Mouse (Mus musculus): ENCODE data around the gene Rspo3.
A peak's percentile ranks its signal among the peaks of the same experiment; 100 is the strongest.

The Rspo3 gene

DNA sequence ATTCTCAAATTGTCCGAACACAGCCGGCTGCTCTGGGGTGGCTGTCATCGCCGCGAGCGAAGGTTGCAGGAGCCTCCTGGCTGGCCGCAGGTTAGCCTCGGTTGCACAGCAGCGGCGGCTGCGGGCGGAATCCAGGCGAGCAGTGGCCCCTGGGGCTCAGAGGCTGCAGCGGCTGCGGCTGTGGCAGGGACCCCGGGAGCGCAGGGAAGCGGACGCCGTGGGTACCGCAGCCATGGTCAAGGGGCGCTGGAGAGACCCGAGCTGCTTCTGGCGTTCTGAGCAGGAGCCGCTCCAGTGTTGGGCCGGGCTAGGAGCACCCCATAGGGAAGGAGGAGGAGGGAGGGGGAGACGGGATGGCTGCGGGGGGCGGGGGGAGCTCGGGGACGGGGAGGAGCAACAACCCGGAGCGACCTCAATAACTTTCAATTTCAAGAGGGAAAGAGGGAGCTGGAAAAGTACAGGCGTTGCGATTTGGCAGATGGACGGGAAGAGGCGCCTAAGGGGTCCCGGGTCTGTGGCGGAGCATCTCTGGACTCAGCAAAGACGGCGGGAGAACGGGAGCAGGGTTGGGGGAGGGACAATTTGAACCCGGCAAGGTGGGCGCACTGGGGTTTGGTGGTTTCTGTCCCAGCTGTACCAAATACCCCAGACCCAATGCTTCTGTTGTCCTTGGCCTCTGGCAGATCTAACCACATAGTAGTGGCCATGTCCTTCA, at the start of gene Rspo3:
Gene Rspo3 (minus strand): TSS at position 322 of the 715 bp plus-strand sequence.
- peak; percentile 8 for DNase-seq

DNA sequence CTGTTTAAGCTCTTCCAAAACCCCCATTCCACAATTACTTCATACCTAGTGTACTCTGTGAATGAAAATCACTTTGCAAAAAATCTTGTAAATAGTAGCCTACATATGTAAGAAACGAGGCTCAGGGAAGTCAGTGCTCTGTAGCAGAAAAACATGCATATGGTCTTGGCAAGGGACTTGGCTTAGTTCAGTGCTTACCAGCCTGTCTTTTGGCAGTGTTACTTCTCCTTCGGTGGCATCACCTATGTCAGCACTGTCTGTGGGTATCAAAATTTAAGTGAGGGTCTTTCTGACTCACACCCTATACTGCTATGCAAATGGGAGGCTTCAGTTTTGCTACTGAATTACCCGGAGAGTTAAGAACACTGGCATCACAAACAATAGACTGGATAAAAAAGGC, 46.3 kb upstream of the Rspo3 start:
- no peak for DNase-seq

DNA sequence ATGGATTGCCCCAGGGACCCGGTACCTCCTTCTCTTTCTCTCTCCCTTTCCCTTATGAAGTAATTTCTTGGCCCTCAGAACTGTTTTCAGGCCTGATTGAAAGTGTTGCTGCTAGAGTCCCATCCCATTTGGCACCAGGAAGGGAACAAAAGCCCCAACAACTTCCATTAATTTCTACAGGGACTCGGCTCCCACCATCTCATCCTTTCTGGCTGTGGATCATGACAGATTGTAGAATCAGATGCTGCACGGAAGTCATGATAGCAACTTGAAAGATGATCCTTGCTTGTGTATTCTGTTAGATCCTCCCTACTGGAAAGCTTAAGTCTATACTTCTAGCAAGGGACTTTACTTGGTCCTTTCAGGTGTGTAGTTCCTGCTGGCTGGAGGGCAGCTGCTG, 45.8 kb upstream of the Rspo3 start:
- DNase-seq, result no peak

DNA sequence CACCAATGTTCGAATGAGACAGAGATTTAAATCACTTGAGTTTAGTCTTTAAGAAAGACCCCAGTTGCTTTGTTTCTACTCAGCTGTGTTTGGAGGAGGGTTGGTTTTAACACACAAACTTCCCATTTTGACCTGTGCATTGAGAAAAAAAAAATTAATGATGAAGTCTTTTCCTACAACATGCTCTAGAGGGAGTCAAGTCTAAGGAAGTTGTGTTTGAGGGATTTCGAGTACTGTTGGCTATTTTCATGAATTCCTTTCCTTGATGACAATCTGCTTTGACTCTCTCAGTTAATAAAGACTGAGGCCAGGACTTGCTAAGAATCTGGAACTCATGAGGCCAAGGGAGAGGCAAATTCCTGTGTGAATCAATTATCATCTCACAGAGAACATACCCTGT, 20.3 kb upstream of the Rspo3 start:
- DNase-seq, result no peak

DNA sequence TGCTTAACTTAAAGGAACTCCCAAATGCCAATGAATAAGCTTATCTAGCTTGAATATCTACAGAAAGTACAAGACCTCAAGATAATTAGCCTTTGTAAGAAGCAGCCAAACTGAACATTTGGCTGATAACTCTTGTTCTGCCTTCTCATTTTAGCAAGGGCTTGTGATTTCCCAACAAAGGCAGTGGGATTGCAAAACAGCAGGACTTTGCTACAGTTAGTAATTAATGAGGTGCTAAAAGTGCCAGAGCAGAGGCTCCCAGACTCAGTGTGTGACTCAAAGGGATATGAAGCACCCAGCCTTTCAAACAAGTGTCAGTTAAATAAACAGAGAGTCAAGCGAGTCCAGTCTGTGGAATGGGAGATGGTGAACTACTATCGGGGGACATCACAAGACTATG, 18.7 kb upstream of the Rspo3 start:
- no peak for DNase-seq

DNA sequence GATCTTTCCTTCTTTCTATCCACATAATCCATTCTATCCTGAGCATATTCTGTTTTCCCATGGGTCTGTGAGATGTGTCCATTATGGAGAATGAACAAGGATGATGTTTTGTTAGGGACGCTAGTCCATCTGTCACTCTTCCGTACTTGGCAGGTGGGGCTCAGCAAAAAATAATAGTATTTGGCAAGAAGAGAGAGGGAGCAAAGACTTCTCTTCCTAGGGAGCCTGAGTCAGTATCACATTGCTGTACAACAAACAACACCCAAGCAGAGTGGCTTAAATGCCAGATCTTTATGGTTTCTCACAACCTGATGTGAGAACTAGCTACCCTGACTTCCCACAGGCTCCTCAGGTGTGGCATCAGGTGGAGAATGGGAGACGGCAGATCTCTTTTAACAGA, 7.3 kb upstream of the Rspo3 start:
- no peak for DNase-seq

DNA sequence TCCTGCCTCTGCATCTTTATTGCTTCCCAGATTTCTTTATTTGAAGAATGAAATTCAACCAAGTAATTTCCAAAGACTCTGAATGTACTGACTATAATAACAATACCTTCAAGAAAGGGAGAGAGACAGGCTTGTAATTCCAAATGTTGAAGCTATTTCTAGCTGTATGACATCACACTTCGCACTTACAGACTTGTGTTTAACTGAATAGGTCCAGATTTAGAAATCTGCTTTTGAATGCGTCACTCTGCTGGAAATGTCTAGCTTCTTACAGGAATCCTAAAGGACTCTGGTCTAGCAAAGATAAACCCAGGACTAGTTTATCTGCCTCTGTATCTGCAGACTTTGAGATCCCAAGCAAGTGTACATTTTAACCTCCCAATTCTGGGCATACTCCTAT, 3.8 kb upstream of the Rspo3 start:
- DNase-seq, result no peak

DNA sequence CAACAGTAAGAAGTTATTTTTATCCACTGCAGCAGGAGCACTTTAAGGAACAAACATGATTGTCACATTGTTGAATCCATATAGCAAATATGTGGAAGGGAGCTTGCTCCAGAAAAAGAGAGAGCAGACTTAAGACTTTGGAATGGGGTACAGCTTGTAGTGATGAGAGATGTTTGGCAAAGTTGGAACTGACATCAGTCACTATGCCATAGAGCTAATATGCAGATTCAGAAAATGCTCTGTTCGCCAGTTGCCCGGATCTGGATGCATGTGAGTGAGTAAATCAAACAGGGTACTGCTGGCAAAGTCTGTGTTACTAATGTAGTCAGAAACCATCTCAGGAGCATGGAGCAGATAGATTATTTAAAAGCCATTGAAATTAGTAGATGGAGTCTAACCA, 3.1 kb upstream of the Rspo3 start:
- DNase-seq, result no peak

DNA sequence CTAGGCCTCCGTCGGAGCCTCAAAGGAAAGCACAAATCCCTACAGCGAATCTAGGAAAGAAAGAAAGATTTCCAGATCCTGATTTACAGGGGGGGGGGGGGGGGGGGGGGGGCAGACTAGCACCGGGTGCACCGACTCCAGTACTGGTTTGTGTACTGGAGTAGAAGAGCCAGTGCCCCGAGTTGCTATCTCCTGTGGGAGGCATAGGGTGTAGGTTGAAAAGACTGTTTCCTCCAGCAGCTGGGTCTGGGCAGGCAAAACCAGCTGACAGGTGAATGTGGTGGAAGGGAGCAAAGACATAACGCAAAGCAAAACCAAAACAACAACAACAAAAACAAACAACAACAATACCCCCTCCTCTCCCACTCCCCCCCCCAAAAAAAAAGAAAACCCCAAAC, 838 bp downstream of the Rspo3 start:
- DNase-seq, result no peak

DNA sequence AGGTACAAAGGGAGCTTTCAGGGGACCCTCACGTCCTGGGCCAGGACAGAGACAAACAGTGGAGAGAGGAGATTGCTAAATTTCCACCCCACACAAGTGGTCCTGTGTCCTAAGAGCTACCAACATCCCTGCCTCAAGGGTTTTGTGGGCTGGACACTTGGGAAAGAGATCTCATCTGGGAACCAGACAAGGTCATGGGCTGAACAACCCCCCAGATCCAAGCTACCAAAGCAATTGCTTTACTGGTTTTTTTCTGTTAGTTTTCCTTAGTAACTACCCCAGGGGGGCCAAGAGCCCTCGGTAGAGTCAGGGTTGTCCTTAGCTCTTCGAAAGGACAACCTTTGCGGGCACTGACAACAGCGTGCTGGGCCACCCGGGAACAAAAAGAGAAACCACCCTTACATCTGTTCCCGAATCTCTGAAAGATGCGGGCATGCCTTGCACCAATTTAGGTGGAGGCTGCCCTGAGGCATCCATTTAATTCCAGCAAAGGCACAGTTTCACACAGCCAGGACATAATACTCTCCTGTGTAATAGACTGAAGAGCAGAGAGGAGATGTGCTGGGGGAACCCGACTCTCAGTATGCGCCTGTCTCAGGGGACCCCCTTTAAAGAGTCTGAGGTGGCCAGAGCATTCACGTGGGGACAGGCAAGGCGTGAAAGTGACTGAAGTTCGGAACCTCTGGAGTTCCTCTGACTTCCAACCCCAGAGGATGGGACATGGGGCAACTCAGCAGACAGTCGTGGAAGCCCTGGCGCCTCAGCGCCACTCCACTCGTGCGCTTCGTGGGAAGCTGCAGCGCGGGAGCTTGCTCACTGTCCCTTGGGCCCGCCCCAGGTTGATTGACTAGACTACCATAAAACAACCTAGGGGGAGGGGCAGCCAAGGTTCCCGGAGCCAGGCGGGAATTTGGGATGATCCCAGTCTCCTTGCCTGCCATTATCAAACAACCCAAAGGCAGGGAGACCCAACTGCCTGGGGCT, 1.5 kb downstream of the Rspo3 start:
- no peak for DNase-seq

DNA sequence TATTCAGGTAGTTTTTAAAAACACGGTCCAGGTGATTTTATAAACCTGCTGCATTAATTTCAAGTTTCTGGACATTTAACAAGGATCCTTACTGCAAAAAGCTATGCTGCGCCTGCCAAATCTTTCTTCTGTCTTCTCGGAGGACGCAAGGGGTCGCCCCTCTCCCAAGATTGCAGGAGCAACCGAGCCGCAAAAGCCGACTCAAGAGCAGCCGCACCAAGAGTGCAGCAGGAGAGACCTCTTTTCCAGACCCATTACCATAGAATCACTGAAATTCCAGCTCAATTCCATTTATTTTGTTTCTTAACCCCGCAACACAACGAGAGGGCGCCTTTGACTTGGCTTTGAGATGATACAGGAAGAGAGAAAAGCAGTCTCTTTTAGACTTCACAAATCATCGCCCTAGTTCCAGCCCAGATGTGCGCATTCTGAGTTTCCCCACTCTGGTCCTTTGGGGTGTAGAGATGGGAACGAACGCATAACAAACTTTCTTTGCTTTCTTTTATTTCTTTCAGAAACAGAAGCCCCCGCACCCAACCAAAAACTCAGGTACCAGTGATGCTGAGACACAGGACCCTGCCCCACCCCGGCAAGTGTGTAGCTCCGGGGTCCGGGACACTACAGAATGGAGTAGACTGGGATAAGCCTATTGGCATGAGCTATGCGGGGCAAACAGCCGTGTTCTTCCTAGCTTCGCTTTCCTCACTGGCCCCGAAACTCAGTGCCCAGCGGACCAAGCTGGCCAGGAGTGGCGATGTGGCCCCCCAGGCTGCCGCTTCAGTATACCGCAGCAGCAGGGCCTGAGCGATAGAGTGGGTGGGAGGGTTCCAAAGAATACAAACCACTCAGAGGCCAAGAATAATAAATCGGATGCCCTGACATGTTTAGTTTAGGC, 2.6 kb downstream of the Rspo3 start:
- DNase-seq, result peak; percentile 58

DNA sequence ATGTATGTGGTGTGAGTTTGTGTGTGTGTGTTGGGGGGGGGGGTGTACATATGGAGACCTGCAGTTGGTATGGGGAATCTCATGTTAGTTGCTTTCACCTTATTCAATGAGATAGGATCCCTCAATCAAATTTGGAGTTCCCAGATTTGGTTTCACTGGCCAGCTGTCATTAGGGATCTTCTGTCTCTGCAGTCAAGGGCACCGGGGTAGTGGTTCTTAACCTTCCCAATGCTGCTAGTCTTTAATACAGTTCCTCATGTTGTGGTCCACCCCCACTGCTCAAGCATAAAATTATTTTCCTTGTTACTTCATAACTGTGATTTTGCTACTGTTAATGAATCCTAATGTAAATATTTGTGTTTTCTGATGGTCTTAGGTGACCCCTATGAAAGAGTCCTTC, 22.1 kb downstream of the Rspo3 start:
- DNase-seq, result no peak

DNA sequence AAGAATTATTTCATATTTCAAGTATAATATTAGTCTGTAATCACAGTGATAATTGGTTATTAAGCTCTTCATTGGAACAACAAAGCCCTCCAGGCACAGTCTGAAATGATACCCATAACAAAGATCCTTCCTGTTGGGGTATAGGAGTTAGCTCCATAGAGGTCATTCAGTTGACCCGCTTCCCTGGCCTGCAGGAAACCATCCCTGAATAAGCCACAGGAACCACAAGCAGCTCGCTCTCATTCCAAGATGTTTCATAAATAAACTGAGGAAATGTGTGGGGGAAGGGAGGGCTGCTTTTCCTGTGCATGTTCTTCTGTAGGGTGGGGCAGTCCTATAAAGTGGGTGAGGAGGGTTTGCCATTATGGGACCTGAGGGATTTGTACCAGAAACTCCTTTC, 27.5 kb downstream of the Rspo3 start:
- no peak for DNase-seq

DNA sequence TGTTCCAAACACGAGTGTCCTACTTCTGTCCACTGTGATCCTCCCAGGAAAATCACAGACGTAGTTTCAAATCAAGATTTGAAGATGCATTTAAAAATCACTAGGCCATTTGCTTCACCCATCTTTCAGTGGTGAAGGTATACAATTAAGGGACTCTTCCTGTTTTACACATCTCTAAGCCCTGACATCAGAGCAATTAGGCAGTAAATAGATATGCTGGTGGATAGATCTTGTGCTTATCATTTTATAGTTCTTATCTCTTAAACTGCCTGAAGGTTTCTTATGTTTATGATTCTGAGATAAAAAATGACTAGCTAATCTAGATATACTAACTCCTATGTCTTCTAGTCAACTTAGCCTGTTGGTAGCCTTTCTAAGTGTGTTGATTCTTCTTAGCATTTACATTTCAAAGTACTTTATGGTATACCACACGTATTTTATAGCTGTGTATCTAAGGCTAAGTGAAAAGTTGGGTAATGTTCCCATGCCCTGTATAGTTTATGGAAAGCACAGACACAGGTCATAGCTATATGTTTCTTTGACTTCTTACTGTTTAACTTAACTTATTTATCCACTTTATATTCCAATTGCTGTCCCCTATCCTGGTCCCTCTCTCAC, 38.4 kb downstream of the Rspo3 start:
- DNase-seq, result no peak

DNA sequence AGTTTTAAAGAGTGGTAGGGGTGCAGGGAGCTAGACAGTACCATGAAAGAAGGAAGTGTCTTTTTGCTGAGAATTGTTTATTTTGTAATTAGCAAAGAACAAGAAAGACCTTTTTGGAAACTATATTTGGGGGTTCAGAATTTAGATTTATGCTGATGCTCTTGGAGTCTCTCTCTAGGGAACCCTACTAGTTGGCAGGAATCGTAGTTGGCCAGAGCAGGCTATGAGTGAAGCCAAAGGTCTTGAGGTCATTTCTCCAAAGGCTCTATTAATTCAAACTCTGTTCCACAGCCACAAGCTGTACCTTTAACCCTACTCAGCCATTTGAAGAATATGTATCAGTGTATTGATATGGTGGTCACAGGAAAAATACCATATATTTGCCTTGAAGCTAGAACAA, 41.7 kb downstream of the Rspo3 start:
- no peak for DNase-seq

DNA sequence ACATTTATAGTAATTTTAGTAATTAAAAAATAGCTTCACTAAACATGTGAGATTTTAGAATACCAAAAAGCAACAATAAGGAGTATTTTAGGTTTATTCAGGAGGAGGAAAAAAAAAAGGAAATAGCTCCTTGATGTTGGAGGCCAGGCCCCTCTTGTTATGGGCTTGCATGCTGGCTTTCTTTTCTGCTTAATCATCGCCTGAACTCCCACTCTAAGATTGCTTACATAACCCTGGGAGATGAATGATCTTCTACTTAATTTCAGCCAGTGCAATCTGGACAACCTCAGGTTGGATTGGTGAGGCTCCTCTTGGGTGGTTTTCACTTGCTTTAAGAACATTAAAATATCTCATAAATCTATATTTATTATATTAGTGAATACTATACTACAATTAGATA, 54.7 kb downstream of the Rspo3 start:
- no peak for DNase-seq

DNA sequence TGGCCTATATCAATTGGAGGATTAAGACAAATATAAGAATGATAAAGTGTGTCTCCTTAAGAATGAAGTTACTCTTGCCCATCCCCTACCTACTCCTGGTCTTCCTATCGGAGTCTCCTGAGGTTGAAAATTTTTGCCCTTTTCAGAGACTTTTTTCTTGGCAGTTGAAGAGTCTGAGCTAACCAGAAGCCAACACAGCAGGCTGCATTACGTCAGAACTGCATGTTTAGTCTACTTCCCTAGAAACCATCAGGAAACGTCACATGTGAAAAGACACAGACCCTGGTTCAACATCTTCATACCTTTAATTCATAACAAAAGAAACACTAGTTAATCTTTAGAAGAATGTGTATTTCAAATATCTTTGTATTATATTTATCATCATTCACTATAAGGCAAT, 56.3 kb downstream of the Rspo3 start:
- no peak for DNase-seq

DNA sequence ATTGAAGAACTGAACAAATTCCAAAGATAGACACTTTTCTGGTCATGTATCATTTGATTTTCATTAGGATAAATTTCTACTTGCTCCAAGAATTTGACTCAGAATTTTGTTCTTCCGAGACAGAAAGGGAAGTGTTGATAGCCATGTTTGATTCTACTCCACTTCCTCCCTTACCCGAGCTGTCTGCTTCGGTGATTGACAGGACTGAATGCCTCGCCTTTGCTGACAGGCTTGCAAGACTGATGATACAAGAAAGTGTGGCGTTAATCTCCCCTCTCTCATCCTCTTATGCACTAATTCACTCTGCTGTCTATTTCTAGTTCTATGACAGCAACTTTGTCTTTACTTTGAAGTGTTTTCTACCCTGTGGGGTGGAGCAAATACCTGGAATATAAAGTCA, 65.2 kb downstream of the Rspo3 start:
- no peak for DNase-seq

DNA sequence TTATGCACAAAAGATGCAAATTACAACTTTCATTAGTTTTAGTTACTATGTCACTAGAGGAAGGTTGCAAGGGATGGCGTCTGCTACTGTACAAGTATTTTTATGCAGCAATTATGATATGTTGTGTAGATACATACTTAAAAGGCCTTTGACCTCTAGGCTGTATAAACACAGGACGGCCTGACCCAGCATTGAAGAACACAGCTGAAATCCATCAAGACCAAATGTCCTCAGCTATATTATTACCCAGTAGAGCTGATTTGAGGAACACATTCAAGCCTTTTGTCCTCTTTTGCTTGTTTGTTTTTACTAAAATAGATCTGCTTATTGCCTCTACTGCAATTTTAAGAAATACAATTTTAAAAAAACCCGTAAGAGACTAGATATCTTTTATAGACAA, 75.6 kb downstream of the Rspo3 start:
- no peak for DNase-seq

DNA sequence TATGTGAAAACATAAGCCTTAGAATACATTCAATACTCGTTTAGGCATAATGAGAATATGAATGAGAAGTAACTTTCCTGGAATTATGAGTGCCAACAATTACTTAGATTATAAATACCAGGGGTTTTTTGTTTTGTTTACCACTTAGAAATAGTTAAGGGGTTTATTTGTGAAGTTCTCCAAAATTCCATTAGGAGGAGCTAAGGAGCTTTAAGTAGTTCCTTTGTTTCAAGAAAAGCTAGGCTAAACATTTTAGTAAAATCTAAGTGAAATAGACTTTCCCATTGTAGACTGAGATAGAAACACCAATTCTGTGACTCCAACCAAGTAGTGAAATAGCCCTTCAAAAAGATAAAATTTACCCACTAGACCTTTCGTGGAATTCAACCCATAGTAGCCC, 76.0 kb downstream of the Rspo3 start:
- peak; percentile 2 for DNase-seq

DNA sequence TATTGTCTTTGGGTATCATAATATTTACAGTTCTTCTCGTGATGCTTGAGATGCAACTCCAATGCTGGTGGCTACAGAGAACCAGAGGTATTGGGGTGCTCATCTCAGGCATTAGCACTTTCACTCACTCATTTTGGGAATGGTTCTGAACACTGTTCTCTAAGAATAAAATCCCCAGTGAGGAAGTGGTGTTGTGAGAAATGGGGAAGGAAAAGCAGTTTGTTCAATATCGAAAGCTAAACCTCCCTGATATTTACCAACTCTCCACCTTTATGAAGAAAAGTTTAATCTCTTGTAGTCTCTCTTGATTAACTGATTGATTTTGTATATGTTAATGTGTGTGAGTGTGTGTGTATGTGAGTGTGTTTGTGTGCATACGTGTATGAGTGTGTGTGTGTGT, 90.6 kb downstream of the Rspo3 start:
- DNase-seq, result no peak

DNA sequence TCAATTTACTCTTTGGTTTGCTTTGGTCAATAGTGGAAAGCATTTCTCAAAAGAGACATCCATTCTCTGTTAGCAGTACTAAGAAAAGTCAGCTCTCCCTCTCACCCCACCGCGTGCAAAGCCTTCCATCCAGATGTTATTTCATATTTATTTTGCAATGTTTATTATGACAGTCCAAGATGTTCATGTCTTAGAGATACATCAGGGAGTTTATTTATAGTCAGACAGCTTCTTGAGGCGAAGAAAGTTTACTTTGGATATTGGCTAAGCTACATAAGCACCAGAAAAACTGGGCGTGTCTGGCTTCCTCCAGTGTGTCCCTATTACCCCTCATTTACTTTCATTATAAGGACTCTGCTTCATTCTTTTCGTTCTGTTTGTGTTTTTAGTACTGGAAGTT, 94.4 kb downstream of the Rspo3 start:
- DNase-seq, result no peak

DNA sequence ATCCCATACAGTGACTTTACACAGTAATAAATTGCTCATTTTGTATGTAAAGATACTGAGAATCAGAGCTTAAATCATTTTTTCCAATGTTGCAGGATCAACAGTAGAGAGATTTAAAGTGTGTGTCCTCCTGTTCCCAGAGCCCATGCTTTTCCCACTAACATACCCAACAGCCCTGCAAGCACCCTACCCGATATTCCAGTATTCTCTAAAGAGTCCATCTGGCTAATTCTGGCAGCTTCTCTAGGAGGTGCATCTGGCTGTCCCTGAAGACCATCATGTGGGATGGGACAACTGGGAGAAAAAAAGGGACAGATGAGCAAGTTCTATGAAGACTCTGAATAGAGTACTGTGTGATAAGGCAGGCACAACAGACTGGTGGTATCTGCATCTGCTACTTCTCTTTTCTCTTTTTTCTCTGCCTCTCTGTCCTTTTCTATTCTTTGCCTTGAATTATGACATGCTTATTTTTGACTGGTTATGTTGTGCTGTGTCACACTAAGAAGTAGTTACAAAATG, 102.7 kb downstream of the Rspo3 start:
- no peak for DNase-seq

Measured in kidney, adult 9 months (tissue).